Mouse (Mus musculus): ENCODE results near the gene Rora. TPM values are rescaled to one million over a fixed set of nuclear protein-coding genes. Genes with fewer than 3 reads are reported as not detected.

Gene Rora
- 18.6 and 20.4 TPM in 2 replicates for polyA plus RNA-seq (2015; fragmentation: Nextera tagmentation; extraction: Ambion mirVana)

GRCm38 (mm10) chr9:68653211-68654038 lies at the start of gene Rora:
TSS of gene Rora (plus strand) at chr9:68653786.
- Histone ChIP-seq H3K4me2 (peak within 1 kb of the TSS; percentile 97), H3K9ac (peak within 1 kb of the TSS; percentile 86), H3K27me3 (no peaks in the 10 kb centered on the region), H3K27ac (peak within 1 kb of the TSS; percentile 97), H3K4me3 (peak within 1 kb of the TSS; percentile 83), H3K9me3 (no peaks in the 10 kb centered on the region), H3K4me1 (peaks cover 29% of the 10 kb centered on the region), H3K36me3 (no peaks in the 10 kb centered on the region)
- peak; percentile 49 for ATAC-seq (ENCODE audit: insufficient number of reproducible peaks, insufficient read depth, low FRiP score, low TSS enrichment, low read depth)
- under 1% methylated on average over 72 of the region's 72 CpGs for WGBS

- no peak for ATAC-seq (ENCODE audit: insufficient number of reproducible peaks, insufficient read depth, low FRiP score, low TSS enrichment, low read depth)
- H3K4me2 ChIP-seq = no peak overlapping the region
- no peak overlapping the region for H3K4me3 ChIP-seq
- no peaks in the 10 kb centered on the region for H3K27me3 ChIP-seq
- no peaks in the 10 kb centered on the region for H3K36me3 ChIP-seq
- WGBS = 77% methylated on average over 9 of the region's 9 CpGs
- H3K4me1 ChIP-seq = no peaks in the 10 kb centered on the region
- no peak overlapping the region for H3K27ac ChIP-seq
- no peak overlapping the region for H3K9ac ChIP-seq
- no peaks in the 10 kb centered on the region for H3K9me3 ChIP-seq
These were observed 39.6 kb upstream of the Rora start for GRCm38 (mm10) chr9:68614006-68614405.

GRCm38 (mm10) chr9:68617116-68617515 lies 36.5 kb upstream of the Rora start:
- Histone ChIP-seq H3K4me2 (no peak overlapping the region), H3K4me3 (no peak overlapping the region), H3K9me3 (no peaks in the 10 kb centered on the region), H3K27ac (no peak overlapping the region), H3K9ac (no peak overlapping the region), H3K27me3 (no peaks in the 10 kb centered on the region), H3K36me3 (no peaks in the 10 kb centered on the region), H3K4me1 (no peaks in the 10 kb centered on the region)
- no peak for ATAC-seq (ENCODE audit: insufficient number of reproducible peaks, insufficient read depth, low FRiP score, low TSS enrichment, low read depth)
- WGBS = 37% methylated on average over 4 of the region's 4 CpGs

GRCm38 (mm10) chr9:68620036-68620435 lies 33.5 kb upstream of the Rora start:
- no peak for ATAC-seq (ENCODE audit: insufficient number of reproducible peaks, insufficient read depth, low FRiP score, low TSS enrichment, low read depth)
- no peaks in the 10 kb centered on the region for H3K36me3 ChIP-seq
- H3K9ac ChIP-seq = no peak overlapping the region
- H3K9me3 ChIP-seq = no peaks in the 10 kb centered on the region
- 85% methylated on average over 2 of the region's 2 CpGs for WGBS
- H3K4me1 ChIP-seq = peaks cover 3% of the 10 kb centered on the region; the same call in 1 of the 2 replicates
- H3K27me3 ChIP-seq = no peaks in the 10 kb centered on the region
- H3K4me3 ChIP-seq = no peak overlapping the region
- H3K4me2 ChIP-seq = no peak overlapping the region
- H3K27ac ChIP-seq = no peak overlapping the region

GRCm38 (mm10) chr9:68620441-68620840 lies 33.1 kb upstream of the Rora start:
- no peak overlapping the region for H3K4me2 ChIP-seq
- H3K9me3 ChIP-seq = no peaks in the 10 kb centered on the region
- no peak overlapping the region for H3K9ac ChIP-seq
- no peak overlapping the region for H3K27ac ChIP-seq
- peaks cover 4% of the 10 kb centered on the region; the same call in 1 of the 2 replicates for H3K4me1 ChIP-seq
- no peaks in the 10 kb centered on the region for H3K36me3 ChIP-seq
- H3K27me3 ChIP-seq = no peaks in the 10 kb centered on the region
- no peak overlapping the region for H3K4me3 ChIP-seq
- 76% methylated on average over 6 of the region's 6 CpGs for WGBS
- ATAC-seq (ENCODE audit: insufficient number of reproducible peaks, insufficient read depth, low FRiP score, low TSS enrichment, low read depth) = no peak

- Histone ChIP-seq H3K4me2 (no peak overlapping the region), H3K9me3 (no peaks in the 10 kb centered on the region), H3K27me3 (no peaks in the 10 kb centered on the region), H3K9ac (no peak overlapping the region), H3K4me1 (peaks cover 4% of the 10 kb centered on the region; the same call in 1 of the 2 replicates), H3K4me3 (no peak overlapping the region), H3K27ac (no peak overlapping the region), H3K36me3 (no peaks in the 10 kb centered on the region)
- no peak for ATAC-seq (ENCODE audit: insufficient number of reproducible peaks, insufficient read depth, low FRiP score, low TSS enrichment, low read depth)
- WGBS = 38% methylated on average over 4 of the region's 4 CpGs
These were observed 28.6 kb upstream of the Rora start for GRCm38 (mm10) chr9:68624981-68625380.

- no peak for ATAC-seq (ENCODE audit: insufficient number of reproducible peaks, insufficient read depth, low FRiP score, low TSS enrichment, low read depth)
- 89% methylated on average over 8 of the region's 8 CpGs for WGBS
- no peak overlapping the region for H3K27ac ChIP-seq
These were observed 16.3 kb upstream of the Rora start for GRCm38 (mm10) chr9:68637301-68637700.

GRCm38 (mm10) chr9:68641123-68641522 lies 12.5 kb upstream of the Rora start:
- 79% methylated on average over 3 of the region's 3 CpGs for WGBS
- Histone ChIP-seq H3K9ac (no peak overlapping the region), H3K9me3 (no peaks in the 10 kb centered on the region), H3K27ac (no peak overlapping the region), H3K27me3 (no peaks in the 10 kb centered on the region), H3K4me3 (no peak overlapping the region), H3K4me2 (no peak overlapping the region), H3K36me3 (no peaks in the 10 kb centered on the region), H3K4me1 (no peaks in the 10 kb centered on the region)
- no peak for ATAC-seq (ENCODE audit: insufficient number of reproducible peaks, insufficient read depth, low FRiP score, low TSS enrichment, low read depth)

More at GRCm38 (mm10) chr9:68637301-68637700, 16.3 kb upstream of the Rora start:
- Histone ChIP-seq H3K4me2 (no peak overlapping the region), H3K9me3 (no peaks in the 10 kb centered on the region), H3K9ac (no peak overlapping the region), H3K27me3 (no peaks in the 10 kb centered on the region), H3K4me1 (no peaks in the 10 kb centered on the region), H3K4me3 (no peak overlapping the region), H3K36me3 (no peaks in the 10 kb centered on the region)

GRCm38 (mm10) chr9:68648061-68648460 lies 5.5 kb upstream of the Rora start:
- Histone ChIP-seq H3K27ac (no peak overlapping the region), H3K9me3 (no peaks in the 10 kb centered on the region), H3K4me3 (no peak overlapping the region), H3K4me2 (no peak overlapping the region), H3K36me3 (no peaks in the 10 kb centered on the region), H3K9ac (no peak overlapping the region), H3K4me1 (no peaks in the 10 kb centered on the region), H3K27me3 (no peaks in the 10 kb centered on the region)
- ATAC-seq (ENCODE audit: insufficient number of reproducible peaks, insufficient read depth, low FRiP score, low TSS enrichment, low read depth) = no peak
- WGBS = 82% methylated on average over 3 of the region's 3 CpGs

GRCm38 (mm10) chr9:68654039-68654332 lies 400 bp downstream of the Rora start:
- no peak for ATAC-seq (ENCODE audit: insufficient number of reproducible peaks, insufficient read depth, low FRiP score, low TSS enrichment, low read depth)
- H3K4me1 ChIP-seq = peaks cover 29% of the 10 kb centered on the region
- no peaks in the 10 kb centered on the region for H3K27me3 ChIP-seq
- peak overlapping the region; percentile 83 for H3K4me3 ChIP-seq
- H3K27ac ChIP-seq = peak overlapping the region; percentile 97
- no peaks in the 10 kb centered on the region for H3K9me3 ChIP-seq
- no peaks in the 10 kb centered on the region for H3K36me3 ChIP-seq
- H3K9ac ChIP-seq = peak overlapping the region; percentile 86
- peak overlapping the region; percentile 97 for H3K4me2 ChIP-seq
- whole genome bisulfite sequencing = under 1% methylated on average over 22 of the region's 28 CpGs

- Histone ChIP-seq H3K27ac (peak overlapping the region; percentile 97), H3K4me3 (peak overlapping the region; percentile 83), H3K9me3 (no peaks in the 10 kb centered on the region), H3K4me2 (peak overlapping the region; percentile 97), H3K4me1 (peaks cover 29% of the 10 kb centered on the region), H3K9ac (peak overlapping the region; percentile 86), H3K27me3 (no peaks in the 10 kb centered on the region), H3K36me3 (no peaks in the 10 kb centered on the region)
- ATAC-seq (ENCODE audit: insufficient number of reproducible peaks, insufficient read depth, low FRiP score, low TSS enrichment, low read depth) = no peak
- WGBS = under 1% methylated on average over 43 of the region's 43 CpGs
These were observed 889 bp downstream of the Rora start for GRCm38 (mm10) chr9:68654333-68655017.

Data from embryonic facial prominence, embryonic 13.5 days (tissue).